Mouse (Mus musculus): ENCODE measurements around the gene Chka.

GRCm38 (mm10) chr19:3916727-3917126, 65.2 kb downstream of the Chka start:
- TF ChIP-seq POLR2AphosphoS2 (IDR thresholded peaks at IDR 0.05; ENCODE audit: insufficient read length, low read depth), result no peak
- no peak for TF ChIP-seq POLR2A (IDR thresholded peaks at IDR 0.05; ENCODE audit: insufficient read length, low read depth)
- no peak for TF ChIP-seq REST (IDR thresholded peaks at IDR 0.05; ENCODE audit: insufficient read depth, insufficient read length)
- no peak for TF ChIP-seq TCF12 (IDR thresholded peaks at IDR 0.05; ENCODE audit: insufficient read depth, poor library complexity, severe bottlenecking)
- TF ChIP-seq USF1 (IDR thresholded peaks at IDR 0.05; ENCODE audit: low read depth), result no peak
- no peak for TF ChIP-seq MYOG (IDR thresholded peaks at IDR 0.05; ENCODE audit: control insufficient read depth in 1 of 3, insufficient read depth in 1 of 3, insufficient read length in 2 of 3, low read depth in 2 of 3)
- no peak for TF ChIP-seq MAX (IDR thresholded peaks at IDR 0.05; ENCODE audit: low read depth)
- TF ChIP-seq CEBPB (IDR thresholded peaks at IDR 0.05; ENCODE audit: insufficient read depth, poor library complexity, severe bottlenecking), result no peak
- TF ChIP-seq E2F4 (IDR thresholded peaks at IDR 0.05; ENCODE audit: insufficient read depth), result no peak
- no peak for TF ChIP-seq MYOD1 (IDR thresholded peaks at IDR 0.05; ENCODE audit: control insufficient read depth in 1 of 3, insufficient read length in 2 of 3, low read depth in 2 of 3)
- no peak for TF ChIP-seq SRF (IDR thresholded peaks at IDR 0.05; ENCODE audit: control insufficient read depth, insufficient read length, low read depth)
